In genomic region chr2:158615702-158616101, GRCm38 (mm10) we compare ENCODE assay signal across 16 mouse cellular contexts. TPM values are rescaled to one million over a fixed set of nuclear protein-coding genes. Genes with fewer than 3 reads are reported as not detected.
DNase-seq lines count a peak whose midpoint lies in the region; ATAC-seq and TF ChIP-seq lines count a peak whose summit lies in the region.
"Had no signal": no experiment of that assay in that cellular context is flagged by ENCODE, and none has a peak within 500 bp of the region (broad histone marks: within the 10 kb centered on the region; RNA-seq: fewer than 3 reads in every experiment).

No protein-coding gene starts in this region.

- WGBS in forebrain, embryonic 10.5 days = 1% methylated on average over 13 of the region's 13 CpGs
- 2% methylated on average over 13 of the region's 13 CpGs for WGBS in hindbrain, embryonic 10.5 days
- 2% methylated on average over 13 of the region's 13 CpGs for WGBS in limb, embryonic 12.5 days
- WGBS in neural tube, embryonic 11.5 days = 2% methylated on average over 13 of the region's 13 CpGs
- WGBS in kidney, embryonic 14.5 days = 3% methylated on average over 13 of the region's 13 CpGs
- 5% methylated on average over 13 of the region's 13 CpGs for WGBS in stomach, postnatal 0 days

- peaks cover 46% of the 10 kb centered on the region for H3K4me1 ChIP-seq in forebrain, embryonic 10.5 days
- H3K4me1 ChIP-seq in hindbrain, embryonic 10.5 days (replicated peaks) = peaks cover 45% of the 10 kb centered on the region
- peaks cover 29% of the 10 kb centered on the region for H3K4me1 ChIP-seq in limb, embryonic 12.5 days (replicated peaks)
- no peaks in the 10 kb centered on the region for H3K4me1 ChIP-seq in neural tube, embryonic 11.5 days (ENCODE audit: control insufficient read depth, insufficient read depth, low read length)
- peaks cover 24% of the 10 kb centered on the region; the same call in 1 of the 2 replicates for H3K4me1 ChIP-seq in kidney, embryonic 14.5 days (ENCODE audit: control insufficient read depth, insufficient read depth, low read length)
- no peaks in the 10 kb centered on the region for H3K4me1 ChIP-seq in stomach, postnatal 0 days (replicated peaks; ENCODE audit: control insufficient read depth, insufficient read depth)

- ATAC-seq in limb, embryonic 12.5 days (ENCODE audit: insufficient number of reproducible peaks, insufficient read depth, low FRiP score, low TSS enrichment, low read depth) = no peak
- no peak for ATAC-seq in neural tube, embryonic 11.5 days (ENCODE audit: insufficient read depth, low FRiP score, low TSS enrichment)
- no peak for ATAC-seq in kidney, embryonic 14.5 days (ENCODE audit: low FRiP score, low TSS enrichment)
- no peak for ATAC-seq in stomach, postnatal 0 days (ENCODE audit: low FRiP score, low TSS enrichment)

- TF ChIP-seq EP300 in stomach, postnatal 0 days (optimal IDR thresholded peaks at IDR 0.05) = no peak

- no peaks in the 10 kb centered on the region for H3K9me3 ChIP-seq in forebrain, embryonic 10.5 days
- H3K9me3 ChIP-seq in hindbrain, embryonic 10.5 days = no peaks in the 10 kb centered on the region
- H3K9me3 ChIP-seq in limb, embryonic 12.5 days = no peaks in the 10 kb centered on the region
- no peaks in the 10 kb centered on the region for H3K9me3 ChIP-seq in neural tube, embryonic 11.5 days (ENCODE audit: control insufficient read depth, low read length)
- no peaks in the 10 kb centered on the region for H3K9me3 ChIP-seq in kidney, embryonic 14.5 days (ENCODE audit: control insufficient read depth, low read length)
- H3K9me3 ChIP-seq in stomach, postnatal 0 days (ENCODE audit: control insufficient read depth, low read length) = no peaks in the 10 kb centered on the region
- H3K9me3 ChIP-seq: liver, embryonic 13.5 days had no signal

- H3K27ac ChIP-seq in forebrain, embryonic 10.5 days = no peak overlapping the region
- H3K27ac ChIP-seq in hindbrain, embryonic 10.5 days = no peak overlapping the region
- no peak overlapping the region for H3K27ac ChIP-seq in limb, embryonic 12.5 days
- H3K27ac ChIP-seq in neural tube, embryonic 11.5 days (ENCODE audit: low read depth, low read length) = no peak overlapping the region
- no peak overlapping the region for H3K27ac ChIP-seq in kidney, embryonic 14.5 days (ENCODE audit: low read depth, low read length)
- no peak overlapping the region for H3K27ac ChIP-seq in stomach, postnatal 0 days (replicated peaks)
- H3K27ac ChIP-seq: heart, adult 2 months; liver, embryonic 13.5 days had no signal

- no peak overlapping the region for H3K4me2 ChIP-seq in limb, embryonic 12.5 days
- H3K4me2 ChIP-seq in neural tube, embryonic 11.5 days (ENCODE audit: low read depth) = peak overlapping the region; percentile 1; the same call in 1 of the 2 replicates
- H3K4me2 ChIP-seq in kidney, embryonic 14.5 days (replicated peaks; ENCODE audit: low read depth, low read length) = no peak overlapping the region
- no peak overlapping the region for H3K4me2 ChIP-seq in stomach, postnatal 0 days (replicated peaks; ENCODE audit: low read depth)
- H3K4me2 ChIP-seq: liver, embryonic 13.5 days had no signal

- no peak for DNase-seq in forebrain, embryonic 10.5 days (ENCODE audit: extremely low spot score, low spot score)
- DNase-seq in hindbrain, embryonic 10.5 days (ENCODE audit: low spot score) = peak; percentile 35
- DNase-seq in neural tube, embryonic 11.5 days (ENCODE audit: low spot score) = peak; percentile 42
- no peak for DNase-seq in thymus, postnatal 4 days
- no peak for DNase-seq in spleen, postnatal 36 days (ENCODE audit: low spot score in 2 of 2)
- no peak for DNase-seq in stomach, postnatal 0 days (ENCODE audit: low spot score)
- DNase-seq: heart, adult 2 months; heart, postnatal 14 days; kidney, adult 11 months; liver, embryonic 13.5 days; lung, postnatal 10 days; right cerebral cortex, postnatal 14 days had no signal

- H3K27me3 ChIP-seq in forebrain, embryonic 10.5 days (ENCODE audit: poor library complexity, severe bottlenecking) = peaks cover 99% of the 10 kb centered on the region
- H3K27me3 ChIP-seq in hindbrain, embryonic 10.5 days (ENCODE audit: insufficient read depth, poor library complexity, severe bottlenecking) = peaks cover 98% of the 10 kb centered on the region
- peaks cover 100% of the 10 kb centered on the region for H3K27me3 ChIP-seq in limb, embryonic 12.5 days
- peaks cover 81% of the 10 kb centered on the region for H3K27me3 ChIP-seq in neural tube, embryonic 11.5 days (ENCODE audit: control insufficient read depth, insufficient read depth, low read length)
- peaks cover 85% of the 10 kb centered on the region for H3K27me3 ChIP-seq in kidney, embryonic 14.5 days (ENCODE audit: control insufficient read depth, insufficient read depth, low read length)
- H3K27me3 ChIP-seq in stomach, postnatal 0 days (ENCODE audit: control insufficient read depth, insufficient read depth, low read length) = peaks cover 46% of the 10 kb centered on the region

- no peak overlapping the region for H3K9ac ChIP-seq in limb, embryonic 12.5 days (replicated peaks)
- H3K9ac ChIP-seq in neural tube, embryonic 11.5 days (ENCODE audit: low read length) = no peak overlapping the region
- no peak overlapping the region for H3K9ac ChIP-seq in kidney, embryonic 14.5 days (ENCODE audit: low read depth, low read length)
- no peak overlapping the region for H3K9ac ChIP-seq in stomach, postnatal 0 days (ENCODE audit: low read length)
- H3K9ac ChIP-seq: liver, embryonic 13.5 days had no signal

- H3K4me3 ChIP-seq in forebrain, embryonic 10.5 days = peak overlapping the region; percentile 26; the same call in 1 of the 2 replicates
- H3K4me3 ChIP-seq in hindbrain, embryonic 10.5 days = peak overlapping the region; percentile 38
- peak overlapping the region; percentile 13; the same call in 1 of the 2 replicates for H3K4me3 ChIP-seq in limb, embryonic 12.5 days (replicated peaks)
- peak overlapping the region; percentile 15; the same call in 1 of the 2 replicates for H3K4me3 ChIP-seq in neural tube, embryonic 11.5 days (ENCODE audit: low read depth, low read length)
- no peak overlapping the region for H3K4me3 ChIP-seq in kidney, embryonic 14.5 days (ENCODE audit: low read length)
- H3K4me3 ChIP-seq in stomach, postnatal 0 days (ENCODE audit: low read depth, low read length) = no peak overlapping the region
- H3K4me3 ChIP-seq: heart, adult 2 months; liver, embryonic 13.5 days had no signal

- no peak for TF ChIP-seq CTCF in stomach, postnatal 0 days (IDR thresholded peaks at IDR 0.05; ENCODE audit: low read depth)

- no peaks in the 10 kb centered on the region for H3K36me3 ChIP-seq in forebrain, embryonic 10.5 days (replicated peaks)
- no peaks in the 10 kb centered on the region for H3K36me3 ChIP-seq in hindbrain, embryonic 10.5 days
- H3K36me3 ChIP-seq in limb, embryonic 12.5 days = no peaks in the 10 kb centered on the region
- H3K36me3 ChIP-seq in neural tube, embryonic 11.5 days (ENCODE audit: control insufficient read depth, insufficient read depth, low read length) = no peaks in the 10 kb centered on the region
- no peaks in the 10 kb centered on the region for H3K36me3 ChIP-seq in kidney, embryonic 14.5 days (ENCODE audit: control insufficient read depth, insufficient read depth, low read length)
- no peaks in the 10 kb centered on the region for H3K36me3 ChIP-seq in stomach, postnatal 0 days (ENCODE audit: control insufficient read depth, insufficient read depth, low read length)
- H3K36me3 ChIP-seq: G1E; liver, embryonic 13.5 days had no signal

RNA-seq across cellular contexts. Expression of gene Slc32a1, which starts 5.1 kb away (rescaled TPM):
- polyA plus RNA-seq in forebrain, embryonic 10.5 days (2016; fragmentation: Nextera tagmentation; extraction: Ambion mirVana) = 0.14 and 0.47 TPM in 2 replicates
- 0.35 and 1.4 TPM in 2 replicates for polyA plus RNA-seq in hindbrain, embryonic 10.5 days (2016; fragmentation: Nextera tagmentation; extraction: Ambion mirVana)
- not detected in 2 replicates for polyA plus RNA-seq in limb, embryonic 12.5 days (2016; fragmentation: Nextera tagmentation; extraction: Ambion mirVana)
- 1.6 and 2.4 TPM in 2 replicates for polyA plus RNA-seq in neural tube, embryonic 11.5 days (2014; fragmentation: Nextera tagmentation; extraction: Ambion mirVana)
- polyA plus RNA-seq in kidney, embryonic 14.5 days (2014; fragmentation: Nextera tagmentation; extraction: Ambion mirVana) = 0.09 and 0.16 TPM in 2 replicates
- polyA plus RNA-seq in stomach, postnatal 0 days (2015; fragmentation: Nextera tagmentation; extraction: Ambion mirVana) = not detected in 2 replicates
- polyA plus RNA-seq: G1E; heart, adult 2 months; liver, embryonic 13.5 days; thymus, postnatal 0 days had no signal

RNA-seq across cellular contexts. Expression of gene Actr5, which starts 9.0 kb away (rescaled TPM):
- polyA plus RNA-seq in forebrain, embryonic 10.5 days (2016; fragmentation: Nextera tagmentation; extraction: Ambion mirVana) = 14.1 and 17.0 TPM in 2 replicates
- 14.7 and 16.4 TPM in 2 replicates for polyA plus RNA-seq in hindbrain, embryonic 10.5 days (2016; fragmentation: Nextera tagmentation; extraction: Ambion mirVana)
- polyA plus RNA-seq in limb, embryonic 12.5 days (2016; fragmentation: Nextera tagmentation; extraction: Ambion mirVana) = 20.8 and 22.1 TPM in 2 replicates
- polyA plus RNA-seq in neural tube, embryonic 11.5 days (2014; fragmentation: Nextera tagmentation; extraction: Ambion mirVana) = 15.1 and 16.6 TPM in 2 replicates
- polyA plus RNA-seq in kidney, embryonic 14.5 days (2014; fragmentation: Nextera tagmentation; extraction: Ambion mirVana) = 13.2 and 15.6 TPM in 2 replicates
- polyA plus RNA-seq in stomach, postnatal 0 days (2015; fragmentation: Nextera tagmentation; extraction: Ambion mirVana) = 5.1 and 5.2 TPM in 2 replicates

RNA-seq across cellular contexts. Expression of gene Ppp1r16b, which starts 49.5 kb away (rescaled TPM):
- 2.2 and 2.3 TPM in 2 replicates for polyA plus RNA-seq in forebrain, embryonic 10.5 days (2016; fragmentation: Nextera tagmentation; extraction: Ambion mirVana)
- polyA plus RNA-seq in hindbrain, embryonic 10.5 days (2016; fragmentation: Nextera tagmentation; extraction: Ambion mirVana) = 3.0 and 3.5 TPM in 2 replicates
- 3.3 TPM in 2 replicates for polyA plus RNA-seq in limb, embryonic 12.5 days (2016; fragmentation: Nextera tagmentation; extraction: Ambion mirVana)
- 3.9 and 4.0 TPM in 2 replicates for polyA plus RNA-seq in neural tube, embryonic 11.5 days (2014; fragmentation: Nextera tagmentation; extraction: Ambion mirVana)
- polyA plus RNA-seq in kidney, embryonic 14.5 days (2014; fragmentation: Nextera tagmentation; extraction: Ambion mirVana) = 16.6 and 17.3 TPM in 2 replicates
- polyA plus RNA-seq in stomach, postnatal 0 days (2015; fragmentation: Nextera tagmentation; extraction: Ambion mirVana) = 2.0 and 2.1 TPM in 2 replicates
- polyA plus RNA-seq: G1E had no signal

Comparison
In these comparisons a context has a peak if more than half of its experiments do, and no peak if none do; other contexts are left out.
1. DNase-seq: peak in hindbrain, embryonic 10.5 days (single experiment) and neural tube, embryonic 11.5 days (single experiment); none in forebrain, embryonic 10.5 days (single experiment), thymus, postnatal 4 days (single experiment), spleen, postnatal 36 days (0 of 2) and stomach, postnatal 0 days (single experiment).
2. H3K4me3 ChIP-seq: peak in forebrain, embryonic 10.5 days (single experiment), hindbrain, embryonic 10.5 days (single experiment), limb, embryonic 12.5 days (single experiment) and neural tube, embryonic 11.5 days (single experiment); none in kidney, embryonic 14.5 days (single experiment) and stomach, postnatal 0 days (single experiment).